Mouse (Mus musculus) kidney, adult 11 months (tissue): ENCODE measurements around the gene Ttc39d.
"Not testable (repeated sequence)": the region's sequence is repeated elsewhere in the genome, so short reads cannot be mapped to it uniquely, and the experiment has no call there.

Experiments
- DNase-seq: peaks from one replicate; pipeline ENCODE4 v3.0.0; 2022

Ttc39d gene

GRCm38 (mm10) chr17:80199160-80199778 lies 8.0 kb upstream of the Ttc39d start:
- DNase-seq: no peak

GRCm38 (mm10) chr17:80205657-80206056 lies 1.6 kb upstream of the Ttc39d start:
- DNase-seq: no peak

- no peak for DNase-seq
Observed at GRCm38 (mm10) chr17:80206301-80206670, 974 bp upstream of the Ttc39d start.

DNA sequence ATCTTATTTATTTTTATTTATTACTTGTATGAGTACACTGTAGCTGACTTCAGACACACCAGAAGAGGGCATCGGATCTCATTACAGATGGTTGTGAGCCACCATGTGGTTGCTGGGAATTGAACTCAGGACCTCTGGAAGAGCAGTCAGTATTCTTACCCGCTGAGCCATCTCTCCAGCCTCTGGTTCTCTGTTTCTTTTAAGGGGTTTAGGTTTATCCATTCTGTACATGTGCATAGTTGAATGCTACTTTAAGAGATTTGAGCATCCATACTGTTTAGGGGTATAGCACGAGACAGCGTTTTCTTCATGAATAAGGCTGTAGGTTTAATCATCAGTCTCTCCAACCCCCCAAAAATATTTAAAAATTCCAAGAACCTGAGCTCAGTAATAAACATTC lies 6.7 kb downstream of the Ttc39d start:
- not testable (repeated sequence) for DNase-seq

GRCm38 (mm10) chr17:80220131-80220530 lies 12.9 kb downstream of the Ttc39d start:
- no peak for DNase-seq

DNA sequence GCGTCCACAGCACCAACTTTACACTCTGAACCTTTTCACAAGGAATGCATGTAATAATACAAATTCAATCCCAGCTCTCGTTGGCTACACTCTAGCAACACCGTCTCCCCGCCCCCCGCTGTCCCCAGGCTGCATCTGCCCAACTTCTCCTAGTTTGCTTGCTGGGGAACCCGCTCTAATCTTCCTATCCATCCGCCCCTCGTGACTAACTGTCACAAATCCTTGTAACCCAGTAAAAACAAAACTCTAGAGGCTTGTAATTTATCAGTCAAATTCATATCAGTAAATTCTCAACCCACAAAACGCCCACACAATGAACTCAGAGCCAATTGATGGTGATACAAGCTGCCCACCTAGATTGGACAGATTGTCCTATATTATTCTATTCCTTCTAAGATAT lies 13.9 kb downstream of the Ttc39d start:
- DNase-seq: no peak

- no peak for DNase-seq
Observed at GRCm38 (mm10) chr17:80221890-80222628, 14.8 kb downstream of the Ttc39d start.

DNA sequence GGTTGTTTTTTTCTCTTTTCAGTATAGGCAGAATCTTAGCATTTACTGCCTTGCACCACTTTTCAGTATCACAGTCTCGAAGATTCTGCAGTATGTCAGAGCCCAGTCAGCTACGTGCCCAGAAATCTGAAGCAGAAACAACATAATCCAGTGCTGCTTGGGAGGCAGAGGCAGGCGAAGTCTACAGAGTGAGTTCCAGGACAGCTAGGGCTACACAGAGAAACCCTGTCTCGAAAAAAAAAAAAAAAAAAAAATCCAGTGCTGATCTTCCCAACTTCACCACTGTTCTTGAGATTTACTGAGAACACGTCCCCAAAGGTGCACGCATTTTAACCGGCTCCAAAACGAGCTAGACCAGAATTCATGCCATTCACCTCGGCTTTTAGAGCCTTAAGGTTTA lies 16.6 kb downstream of the Ttc39d start:
- DNase-seq: no peak

DNA sequence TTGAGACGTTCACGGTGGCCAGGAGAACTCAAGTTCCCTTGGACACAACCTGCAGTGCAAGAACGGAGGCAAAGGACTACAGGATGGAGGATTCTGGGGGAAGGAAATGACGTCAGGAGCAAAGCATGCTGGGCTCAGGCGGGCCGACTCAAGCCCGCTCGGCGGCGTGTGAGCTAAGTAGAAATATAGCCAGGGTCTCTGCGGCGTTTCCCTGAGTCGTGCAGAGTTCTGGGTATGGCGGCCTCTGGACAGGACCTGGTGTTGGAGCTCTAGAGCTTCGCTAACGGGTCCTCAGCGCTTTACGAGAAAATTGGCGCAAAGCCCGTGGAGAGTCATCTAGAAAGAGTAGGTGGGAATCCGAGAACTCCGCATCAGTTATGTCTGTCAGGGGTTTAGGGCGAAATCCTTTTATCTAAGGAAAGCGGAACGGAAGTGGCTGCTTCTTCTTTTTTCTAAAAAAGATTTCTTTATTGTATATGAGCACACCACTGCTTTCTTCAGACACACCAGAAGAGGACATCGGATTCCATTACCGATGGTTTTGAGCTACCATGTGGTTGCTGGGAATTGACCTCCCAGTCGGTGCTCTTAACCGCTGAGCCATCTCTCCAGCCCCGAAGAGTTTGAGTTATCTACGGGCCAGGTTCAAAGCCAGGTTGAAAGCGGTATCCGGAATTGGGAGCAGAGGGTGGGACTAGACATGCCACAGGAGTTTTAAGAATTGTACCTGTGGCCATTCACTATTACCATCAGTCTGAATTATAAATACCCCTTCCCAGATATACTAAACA lies 17.3 kb downstream of the Ttc39d start, which contains the start of gene Gemin6:
Gene Gemin6 (plus strand): TSS at position 116 of the 791 bp plus-strand sequence.
- DNase-seq: peak; percentile 84

DNA sequence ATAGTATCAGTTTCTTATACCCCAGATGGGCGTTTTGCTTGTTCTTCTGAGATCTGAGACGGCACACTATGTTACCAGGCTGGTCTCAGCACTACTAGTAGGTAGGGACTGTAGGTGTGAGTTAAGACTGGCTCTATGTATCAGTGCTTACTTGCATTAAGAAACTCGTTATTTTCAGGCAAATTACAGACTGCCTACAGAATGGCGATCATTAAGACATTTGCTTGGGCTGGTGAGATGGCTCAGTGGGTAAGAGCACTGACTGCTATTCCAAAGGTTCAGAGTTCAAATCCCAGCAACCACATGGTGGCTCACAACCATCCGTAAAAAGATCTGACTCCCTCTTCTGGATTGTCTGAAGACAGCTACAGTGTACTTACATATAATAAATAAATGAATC lies 17.9 kb downstream of the Ttc39d start:
- not testable (repeated sequence) for DNase-seq

GRCm38 (mm10) chr17:80229396-80229795 lies 22.1 kb downstream of the Ttc39d start:
- DNase-seq: no peak

GRCm38 (mm10) chr17:80233844-80234243 lies 26.6 kb downstream of the Ttc39d start:
- DNase-seq: no peak

- DNase-seq: no peak
Observed at GRCm38 (mm10) chr17:80234376-80234775, 27.1 kb downstream of the Ttc39d start.

DNA sequence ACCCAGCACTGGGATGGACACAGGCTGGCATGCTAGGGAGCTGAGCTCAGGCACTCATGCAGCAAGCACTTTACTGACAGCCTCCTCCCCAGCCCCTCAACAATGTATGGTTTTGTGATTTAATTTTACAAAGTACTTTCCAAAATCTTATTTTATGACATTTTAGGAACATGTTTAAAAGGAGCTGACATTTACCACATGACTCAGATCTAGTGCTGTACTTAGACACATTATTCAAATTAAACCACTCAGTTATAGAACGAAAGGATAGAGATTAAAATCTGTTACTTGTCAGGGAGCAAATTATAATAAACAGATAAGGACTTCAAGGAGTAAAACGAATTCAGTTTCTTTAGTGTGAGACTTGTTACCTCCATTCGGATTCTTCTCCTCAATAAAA lies 28.2 kb downstream of the Ttc39d start:
- no peak for DNase-seq

DNA sequence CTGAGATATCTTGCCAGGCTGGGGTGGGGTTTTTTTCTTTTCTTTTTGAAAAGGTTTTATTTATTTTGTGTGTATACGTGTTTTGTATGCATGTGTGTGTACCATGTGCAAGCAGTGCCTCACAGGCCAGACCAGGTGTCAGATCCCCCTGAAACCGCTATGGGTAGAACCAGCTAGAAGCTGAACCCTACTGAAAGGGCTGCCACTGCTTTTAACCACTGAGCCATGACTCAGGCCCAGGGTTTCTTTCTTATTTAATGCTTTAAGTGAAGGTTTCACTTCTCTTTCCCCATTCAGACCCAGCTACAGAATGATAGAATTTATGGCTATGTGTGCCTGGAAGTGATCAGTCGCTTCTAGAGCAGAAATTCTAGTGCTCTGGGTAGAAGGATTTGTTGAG lies 29.5 kb downstream of the Ttc39d start:
- no peak for DNase-seq

- no peak for DNase-seq
Observed at GRCm38 (mm10) chr17:80237475-80237874, 30.2 kb downstream of the Ttc39d start.

- no peak for DNase-seq
Observed at GRCm38 (mm10) chr17:80241594-80241993, 34.3 kb downstream of the Ttc39d start.

- no peak for DNase-seq
Observed at GRCm38 (mm10) chr17:80243116-80243515, 35.9 kb downstream of the Ttc39d start.

GRCm38 (mm10) chr17:80252757-80253525 lies 45.7 kb downstream of the Ttc39d start:
- DNase-seq: no peak

DNA sequence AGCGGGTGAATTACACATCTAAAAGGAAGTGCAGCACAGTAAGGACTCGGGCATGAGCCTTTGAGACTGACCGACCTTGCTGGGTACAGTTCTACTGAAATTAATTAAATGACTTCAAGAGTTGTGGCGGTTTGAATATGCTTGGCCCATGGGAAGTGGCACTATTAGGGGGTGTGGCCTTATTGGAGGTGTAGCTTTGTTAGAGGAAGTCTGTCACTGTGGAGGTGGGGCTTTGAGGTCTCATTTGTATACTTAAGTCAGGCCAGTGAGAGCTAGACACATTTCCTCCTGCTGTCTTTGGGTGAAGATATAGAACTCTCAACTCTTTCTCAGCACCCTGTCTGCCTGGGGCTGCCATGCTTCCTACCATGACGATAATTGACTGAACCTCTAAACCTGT lies 47.2 kb downstream of the Ttc39d start:
- DNase-seq: no peak

DNA sequence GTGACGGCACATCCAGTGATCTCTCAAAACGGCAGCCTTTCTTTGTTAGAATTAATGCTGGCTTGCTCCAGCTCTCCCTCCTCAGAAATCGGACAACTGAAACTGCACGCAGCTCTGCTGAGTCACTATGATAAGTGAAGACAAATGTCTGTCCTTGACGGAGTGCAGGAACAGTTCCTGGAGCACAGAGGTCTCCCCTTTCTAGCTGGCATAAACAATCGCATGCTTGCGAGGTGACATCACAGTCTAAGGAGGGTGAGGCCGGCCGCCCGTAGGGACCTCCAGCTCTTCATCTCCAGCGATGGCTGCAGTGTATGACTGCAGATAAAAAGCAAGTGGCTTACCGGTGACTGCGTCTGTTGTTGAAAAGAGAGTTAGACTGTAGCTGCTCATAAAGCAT lies 47.9 kb downstream of the Ttc39d start:
- DNase-seq: peak; percentile 38

DNA sequence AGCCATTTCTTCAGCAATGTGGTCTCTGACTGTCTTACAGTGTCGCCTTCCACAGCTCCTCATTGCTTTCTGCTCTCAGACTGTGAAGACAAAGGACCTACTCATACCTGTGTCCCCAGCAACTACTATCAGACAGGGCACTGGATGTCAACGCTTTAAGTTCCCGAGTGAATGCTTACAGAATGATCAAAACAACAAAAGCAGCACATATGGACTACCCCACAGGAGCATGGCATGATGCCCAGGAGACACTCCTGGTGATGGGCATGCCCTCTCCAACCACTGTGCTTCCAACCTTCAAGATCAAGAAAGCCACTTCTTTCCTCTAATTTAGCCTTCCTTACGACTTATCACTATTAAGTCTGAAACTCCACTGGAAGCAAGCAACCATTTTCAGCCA lies 59.8 kb downstream of the Ttc39d start:
- no peak for DNase-seq
